In genomic region chr4:41348584-41349198, GRCm38 (mm10) we compare ENCODE assay signal across 8 mouse cellular contexts. TPM values are rescaled to one million over a fixed set of nuclear protein-coding genes. Genes with fewer than 3 reads are reported as not detected.
DNase-seq lines count a peak whose midpoint lies in the region; ATAC-seq and TF ChIP-seq lines count a peak whose summit lies in the region.

Ubap1 (plus strand) TSS chr4:41348996.

- no peak for TF ChIP-seq EP300 in ES-Bruce4 (IDR thresholded peaks at IDR 0.05; ENCODE audit: insufficient read depth, low read depth, low read length)
- no peak for TF ChIP-seq EP300 in liver, postnatal 0 days (IDR thresholded peaks at IDR 0.05; ENCODE audit: low read depth)

- H3K27ac ChIP-seq in ES-Bruce4 (ENCODE audit: insufficient read depth, low read length): peak within 1 kb of the TSS; percentile 53; the same call in 1 of the 2 replicates
- peak within 1 kb of the TSS; percentile 90 for H3K27ac ChIP-seq in forebrain, embryonic 13.5 days
- H3K27ac ChIP-seq in liver, postnatal 0 days (ENCODE audit: low read depth): peak within 1 kb of the TSS; percentile 98
- H3K27ac ChIP-seq in neural tube, embryonic 14.5 days (ENCODE audit: low read depth, low read length): peak within 1 kb of the TSS; percentile 96

- peak within 1 kb of the TSS; percentile 96 for H3K9ac ChIP-seq in ES-Bruce4 (ENCODE audit: low read depth, poor library complexity, severe bottlenecking)
- peak within 1 kb of the TSS; percentile 83 for H3K9ac ChIP-seq in forebrain, embryonic 13.5 days
- H3K9ac ChIP-seq in liver, postnatal 0 days (replicated peaks): peak within 1 kb of the TSS; percentile 89
- H3K9ac ChIP-seq in neural tube, embryonic 14.5 days (replicated peaks; ENCODE audit: low read depth, low read length): peak within 1 kb of the TSS; percentile 84

- under 1% methylated on average over 31 of the region's 31 CpGs for WGBS in forebrain, embryonic 13.5 days
- under 1% methylated on average over 31 of the region's 31 CpGs for WGBS in large intestine, adult 2 months
- WGBS in liver, postnatal 0 days (ENCODE audit: insufficient replicate concordance): under 1% methylated on average over 31 of the region's 31 CpGs
- under 1% methylated on average over 30 of the region's 31 CpGs for WGBS in neural tube, embryonic 14.5 days

- no peaks in the 10 kb centered on the region for H3K27me3 ChIP-seq in ES-Bruce4 (ENCODE audit: control insufficient read depth, insufficient read depth, low read length, poor library complexity, severe bottlenecking)
- H3K27me3 ChIP-seq in forebrain, embryonic 13.5 days: no peaks in the 10 kb centered on the region
- no peaks in the 10 kb centered on the region for H3K27me3 ChIP-seq in liver, postnatal 0 days (ENCODE audit: insufficient read depth, low read length)
- no peaks in the 10 kb centered on the region for H3K27me3 ChIP-seq in neural tube, embryonic 14.5 days (ENCODE audit: control insufficient read depth, insufficient read depth, low read length)

- peak; percentile 95 to 97 for DNase-seq in heart, postnatal 10 days
- DNase-seq in large intestine, adult 2 months (ENCODE audit: low read depth, low spot score): peak; percentile 94
- DNase-seq in liver, postnatal 0 days: peak; percentile 96
- DNase-seq in testis, postnatal 10 days (ENCODE audit: low spot score): peak; percentile 96

- intact Hi-C loops in heart, postnatal 10 days (cut with DNase I): loop anchor here (1.0 kb wide), 1 partner anchor 35 kb away; no protein-coding TSS in a partner anchor

- H3K4me3 ChIP-seq in ES-Bruce4 (ENCODE audit: low read depth, low read length): peak within 1 kb of the TSS; percentile 96
- H3K4me3 ChIP-seq in forebrain, embryonic 13.5 days: peak within 1 kb of the TSS; percentile 69
- H3K4me3 ChIP-seq in liver, postnatal 0 days (ENCODE audit: low read depth, low read length): peak within 1 kb of the TSS; percentile 91
- peak within 1 kb of the TSS; percentile 76 for H3K4me3 ChIP-seq in neural tube, embryonic 14.5 days (ENCODE audit: low read depth, low read length)

- H3K4me1 ChIP-seq in ES-Bruce4 (ENCODE audit: control insufficient read depth, insufficient read depth, low read length): no peaks in the 10 kb centered on the region
- H3K4me1 ChIP-seq in forebrain, embryonic 13.5 days: peaks cover 14% of the 10 kb centered on the region
- peaks cover 8% of the 10 kb centered on the region for H3K4me1 ChIP-seq in liver, postnatal 0 days (ENCODE audit: insufficient read depth)
- H3K4me1 ChIP-seq in neural tube, embryonic 14.5 days (ENCODE audit: control insufficient read depth, insufficient read depth, low read length): peaks cover 7% of the 10 kb centered on the region

- H3K4me2 ChIP-seq in forebrain, embryonic 13.5 days: peak within 1 kb of the TSS; percentile 79
- peak within 1 kb of the TSS; percentile 71 for H3K4me2 ChIP-seq in liver, postnatal 0 days (ENCODE audit: low read depth, low read length)
- H3K4me2 ChIP-seq in neural tube, embryonic 14.5 days (ENCODE audit: low read depth, low read length): peak within 1 kb of the TSS; percentile 70

- peak; percentile 82 for TF ChIP-seq POLR2A in ES-Bruce4 (IDR thresholded peaks at IDR 0.05; ENCODE audit: insufficient read depth, low read length)

- no peaks in the 10 kb centered on the region for H3K36me3 ChIP-seq in ES-Bruce4 (ENCODE audit: control insufficient read depth, insufficient read depth, low read length, poor library complexity, severe bottlenecking)
- H3K36me3 ChIP-seq in forebrain, embryonic 13.5 days (ENCODE audit: poor library complexity, severe bottlenecking): peaks cover 10% of the 10 kb centered on the region
- peaks cover 3% of the 10 kb centered on the region; the same call in 1 of the 2 replicates for H3K36me3 ChIP-seq in liver, postnatal 0 days (replicated peaks; ENCODE audit: insufficient read depth, low read length)
- H3K36me3 ChIP-seq in neural tube, embryonic 14.5 days (ENCODE audit: control insufficient read depth, insufficient read depth, low read length): no peaks in the 10 kb centered on the region

- peak; percentile 98 for ATAC-seq in cerebellum, adult (ENCODE audit: insufficient number of reproducible peaks, low FRiP score, low TSS enrichment)
- ATAC-seq in forebrain, embryonic 13.5 days: peak; percentile 98
- peak; percentile 93 for ATAC-seq in liver, postnatal 0 days
- ATAC-seq in neural tube, embryonic 14.5 days (ENCODE audit: low read depth): peak; percentile 97

- no peaks in the 10 kb centered on the region for H3K9me3 ChIP-seq in ES-Bruce4 (replicated peaks; ENCODE audit: control insufficient read depth, insufficient read depth, low read length, poor library complexity, severe bottlenecking)
- no peaks in the 10 kb centered on the region for H3K9me3 ChIP-seq in forebrain, embryonic 13.5 days (replicated peaks)
- no peaks in the 10 kb centered on the region for H3K9me3 ChIP-seq in liver, postnatal 0 days (ENCODE audit: low read length)
- H3K9me3 ChIP-seq in neural tube, embryonic 14.5 days (ENCODE audit: control insufficient read depth, low read length): no peaks in the 10 kb centered on the region

- no peak for TF ChIP-seq CTCF in ES-Bruce4 (IDR thresholded peaks at IDR 0.05; ENCODE audit: low read depth, low read length)
- no peak for TF ChIP-seq CTCF in liver, postnatal 0 days (IDR thresholded peaks at IDR 0.05; ENCODE audit: low read depth)

RNA-seq across cellular contexts. Expression of gene Ubap1, which starts in this region (rescaled TPM):
- 72.5 and 91.6 TPM in 2 replicates for polyA plus RNA-seq in ES-Bruce4 (2011; ENCODE audit: insufficient read depth, insufficient read length, low read depth, missing spikeins)
- 67.2 and 69.1 TPM in 2 replicates for polyA plus RNA-seq in forebrain, embryonic 13.5 days (2015; fragmentation: Nextera tagmentation; extraction: Ambion mirVana)
- total RNA-seq in heart, postnatal 10 days (2021): 10 to 100 TPM; 38.9 to 43.5 TPM
- 28.7 and 35.9 TPM in 2 replicates for polyA plus RNA-seq in large intestine, adult 2 months (2012; rRNA removed)
- polyA plus RNA-seq in liver, postnatal 0 days (2015; fragmentation: Nextera tagmentation; extraction: Ambion mirVana): 25.6 and 28.6 TPM in 2 replicates
- polyA plus RNA-seq in neural tube, embryonic 14.5 days (2014; fragmentation: Nextera tagmentation; extraction: Ambion mirVana): 66.8 and 76.3 TPM in 2 replicates

Comparison
In these comparisons a context has a peak if more than half of its experiments do, and no peak if none do; other contexts are left out.
1. Peak in every context shown above with its lines: DNase-seq, ATAC-seq, H3K4me3 ChIP-seq and H3K27ac ChIP-seq.